Mouse (Mus musculus): Measurements from ENCODE around the gene Slc44a1. TPM values are rescaled to one million over a fixed set of nuclear protein-coding genes. Genes with fewer than 3 reads are reported as not detected.
A peak's percentile ranks its signal among the peaks of the same experiment; 100 is the strongest.

Gene Slc44a1
- total RNA-seq, 2 experiments from 2014 or later: 67.4 to 86.4 TPM

DNA sequence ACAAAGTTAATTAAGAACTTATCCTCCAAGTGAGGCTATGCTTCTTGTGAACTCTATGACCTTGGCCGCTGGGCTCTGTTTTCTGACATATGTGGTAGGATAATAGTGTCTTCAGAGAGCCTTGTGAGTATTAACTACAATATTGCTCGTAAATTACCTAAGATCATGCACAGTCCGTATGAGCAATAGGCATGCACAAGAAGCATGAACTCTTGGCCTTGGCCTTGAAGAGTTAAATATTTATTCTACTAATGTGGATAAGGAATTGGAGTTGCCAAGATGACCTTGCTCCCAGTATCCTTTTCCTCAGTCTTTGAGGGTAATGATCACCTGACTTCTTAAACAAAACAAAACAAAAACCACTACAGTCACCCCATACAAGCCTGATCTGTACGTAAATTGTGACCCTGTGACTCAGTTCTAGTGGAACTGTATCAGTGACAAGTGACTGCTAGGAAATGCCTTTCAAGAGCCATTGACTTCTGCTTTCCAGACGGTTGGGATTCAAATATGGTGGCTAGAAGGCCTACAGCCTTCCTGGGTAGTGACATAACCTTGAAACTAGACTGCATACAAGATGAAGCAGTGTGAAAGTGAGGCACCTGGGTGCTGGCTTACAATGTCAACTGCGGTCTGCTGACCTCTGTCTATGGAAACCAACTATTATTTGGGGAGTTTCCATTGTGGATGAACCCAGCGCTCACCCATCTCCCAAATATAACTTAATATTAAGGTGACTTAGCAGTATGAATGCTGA, 150.7 kb downstream of the Slc44a1 start:
- DNase-seq (ENCODE audit: low spot score in 2 of 2): no peak
- intact Hi-C loops (cut with DNase I): loop anchor here (5.0 to 10.0 kb wide), 3 partner anchors 209 to 556 kb away; no protein-coding TSS in a partner anchor

DNA sequence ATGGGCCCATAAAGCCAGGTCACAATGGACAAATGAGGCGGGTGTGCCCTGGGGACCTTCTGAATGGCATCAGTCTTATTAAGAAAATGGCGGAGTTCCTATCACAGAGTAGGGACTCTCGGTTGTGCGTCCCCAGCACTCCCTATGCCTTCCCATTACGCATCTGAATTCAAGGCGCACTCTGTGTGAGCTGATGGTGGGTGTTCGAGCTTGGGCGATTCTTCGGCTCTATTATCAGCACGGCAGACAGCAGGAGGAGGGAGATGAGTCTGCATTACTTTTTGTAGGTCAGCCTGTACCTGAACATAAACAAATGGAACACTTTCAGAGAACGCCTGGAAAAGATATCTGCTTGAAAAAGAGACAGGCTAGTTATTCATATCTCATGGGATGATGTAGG, 151.3 kb downstream of the Slc44a1 start:
- intact Hi-C loops (cut with DNase I): loop anchor here (5.0 to 10.0 kb wide), 3 partner anchors 209 to 557 kb away; no protein-coding TSS in a partner anchor
- DNase-seq (ENCODE audit: low spot score in 2 of 2): no peak

DNA sequence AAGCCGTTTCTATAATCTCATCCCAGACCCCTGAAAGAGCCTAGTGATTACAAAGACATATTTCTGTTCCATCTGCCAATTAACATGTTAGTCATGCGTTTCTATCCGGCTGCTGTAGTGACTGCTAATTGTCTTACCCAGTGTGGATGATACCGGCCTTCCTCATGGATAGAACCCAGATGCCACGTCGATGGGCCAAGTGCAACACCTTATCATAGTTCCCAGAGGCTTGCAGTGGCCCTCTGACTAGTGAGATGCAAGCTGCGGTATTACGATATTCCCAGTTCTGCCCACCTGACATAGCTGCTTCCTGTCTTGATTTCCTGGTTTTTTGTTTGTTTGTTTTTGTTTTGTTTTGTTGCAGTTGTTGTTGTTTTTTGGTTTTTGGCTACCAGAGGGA, 151.7 kb downstream of the Slc44a1 start:
- intact Hi-C loops (cut with DNase I): loop anchor here (5.0 to 10.0 kb wide), 3 partner anchors 210 to 557 kb away; no protein-coding TSS in a partner anchor
- DNase-seq (ENCODE audit: low spot score in 2 of 2): no peak

DNA sequence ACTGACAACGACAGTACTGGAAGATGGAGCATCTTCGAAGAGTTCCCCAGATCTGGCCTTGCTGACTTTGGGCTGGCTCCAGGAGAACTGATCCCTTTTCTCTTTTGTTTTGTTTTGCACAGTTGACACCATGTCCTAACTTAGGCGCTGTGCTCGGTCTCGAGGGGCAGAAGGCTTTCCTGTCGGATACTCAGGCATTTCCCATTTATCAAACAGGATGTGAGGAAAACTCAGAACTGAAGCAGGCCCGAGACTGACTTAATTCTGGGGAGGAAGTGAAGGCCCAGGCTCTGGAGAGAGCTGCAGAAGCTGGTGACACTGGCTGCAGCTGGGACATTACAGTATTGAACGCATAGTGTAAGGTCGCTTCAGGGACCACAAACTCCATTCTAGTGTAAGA, 152.2 kb downstream of the Slc44a1 start:
- intact Hi-C loops (cut with DNase I): loop anchor here (5.0 to 10.0 kb wide), 3 partner anchors 210 to 558 kb away; no protein-coding TSS in a partner anchor
- no peak for DNase-seq (ENCODE audit: low spot score in 2 of 2)

DNA sequence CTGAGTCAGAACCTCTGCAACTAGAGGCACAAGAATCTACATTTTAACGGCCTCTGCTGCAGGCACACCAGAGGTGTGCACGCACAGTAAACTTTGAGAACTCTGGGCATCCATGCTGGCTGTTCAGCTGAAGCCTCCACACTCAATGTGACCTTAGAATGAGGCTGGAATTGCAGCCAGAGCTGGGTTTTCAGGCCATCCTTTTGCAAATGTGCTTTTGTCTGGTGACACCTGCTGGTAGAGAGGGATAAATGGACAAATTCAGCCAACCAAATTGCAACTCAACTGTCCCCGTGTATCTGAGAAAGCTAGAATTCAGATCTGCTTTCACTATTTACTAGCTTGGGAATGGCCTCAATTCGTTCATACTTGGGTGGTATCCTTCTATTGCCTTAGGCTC, 154.0 kb downstream of the Slc44a1 start:
- intact Hi-C loops (cut with DNase I): loop anchor here (5.0 to 10.0 kb wide), 3 partner anchors 212 to 559 kb away; no protein-coding TSS in a partner anchor
- DNase-seq (ENCODE audit: low spot score in 2 of 2): peak; percentile 46 to 55

DNA sequence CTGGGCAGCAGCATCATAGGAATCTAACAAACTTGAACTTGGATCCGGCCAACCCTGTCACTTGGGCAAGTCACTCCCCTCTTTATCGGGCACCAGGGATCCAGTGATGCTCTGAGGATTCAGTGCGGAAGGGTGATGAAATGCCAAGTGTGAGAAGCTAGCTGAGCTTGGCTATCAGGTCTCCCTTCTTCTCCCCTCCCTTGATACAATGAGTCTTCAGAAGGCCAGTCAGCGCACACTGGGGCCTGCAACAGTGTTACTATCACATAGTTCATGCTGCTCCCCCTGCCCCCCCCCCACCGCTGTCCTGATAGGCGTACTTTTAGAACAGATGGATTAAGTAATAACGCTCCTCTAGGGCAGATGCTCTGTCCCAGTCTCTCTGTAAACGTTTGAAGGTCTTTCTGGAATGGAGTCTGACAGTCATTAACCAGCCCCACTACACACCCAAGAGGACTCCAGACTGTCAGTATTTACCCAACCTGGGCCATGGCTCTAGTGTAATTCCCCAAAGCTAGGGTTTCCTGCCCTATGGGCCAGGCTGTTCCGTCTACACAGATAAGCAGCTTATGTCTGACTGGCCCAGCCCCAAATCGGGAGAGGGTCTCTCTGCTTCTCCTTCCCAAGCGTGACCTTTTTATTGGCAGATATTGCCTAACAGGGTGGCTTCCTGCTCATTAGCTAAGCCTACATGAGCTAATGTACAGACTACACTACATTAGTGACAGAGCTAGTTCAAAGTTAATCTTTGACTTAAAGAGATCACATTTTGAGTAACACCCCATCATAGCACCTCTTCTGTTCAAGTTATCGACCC, 155.2 kb downstream of the Slc44a1 start:
- intact Hi-C loops (cut with DNase I): loop anchor here (10.0 kb wide), 1 partner anchor 561 kb away; no protein-coding TSS in a partner anchor
- no peak for DNase-seq (ENCODE audit: low spot score in 2 of 2)

DNA sequence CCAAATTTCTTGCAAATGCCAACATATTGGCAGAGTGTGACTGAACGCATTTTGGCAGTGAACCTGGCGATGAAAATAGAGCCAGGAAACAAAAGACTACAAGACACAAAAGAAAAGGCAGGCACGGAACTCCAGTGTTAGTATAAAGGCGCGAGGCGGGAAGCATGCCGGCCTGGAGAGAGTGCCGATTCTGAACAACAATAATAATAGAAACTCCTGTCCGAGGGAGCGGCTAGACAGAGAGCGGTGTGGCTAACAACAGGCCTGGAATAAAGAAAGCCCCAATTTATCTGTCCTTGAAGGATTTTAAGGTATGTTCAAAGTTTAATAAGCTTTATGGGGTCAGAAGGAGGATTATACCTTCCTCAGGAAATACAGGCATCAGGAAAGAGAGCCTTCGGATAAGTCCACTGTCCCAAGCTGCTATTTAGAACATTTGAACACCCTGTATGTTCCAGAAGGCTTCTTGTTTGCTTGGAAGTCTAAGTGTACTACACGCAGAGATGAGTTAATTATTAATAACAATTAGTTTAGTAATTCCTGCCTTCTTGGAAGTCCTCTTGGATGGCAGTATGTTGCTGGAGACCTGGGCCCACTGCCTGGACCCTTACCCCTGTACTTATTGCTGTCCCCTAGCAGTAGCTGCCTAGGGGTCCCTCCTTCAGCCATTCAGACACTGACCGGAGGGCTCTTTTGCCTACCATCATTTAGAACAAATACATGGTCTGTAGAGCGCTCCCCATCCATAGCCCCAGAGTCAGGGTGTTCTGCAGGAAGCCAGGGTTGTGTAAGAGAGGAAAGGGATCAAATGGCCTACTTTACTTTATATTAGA, 156.1 kb downstream of the Slc44a1 start:
- intact Hi-C loops (cut with DNase I): loop anchor here (10.0 kb wide), 1 partner anchor 561 kb away; no protein-coding TSS in a partner anchor
- DNase-seq (ENCODE audit: low spot score in 2 of 2): no peak

DNA sequence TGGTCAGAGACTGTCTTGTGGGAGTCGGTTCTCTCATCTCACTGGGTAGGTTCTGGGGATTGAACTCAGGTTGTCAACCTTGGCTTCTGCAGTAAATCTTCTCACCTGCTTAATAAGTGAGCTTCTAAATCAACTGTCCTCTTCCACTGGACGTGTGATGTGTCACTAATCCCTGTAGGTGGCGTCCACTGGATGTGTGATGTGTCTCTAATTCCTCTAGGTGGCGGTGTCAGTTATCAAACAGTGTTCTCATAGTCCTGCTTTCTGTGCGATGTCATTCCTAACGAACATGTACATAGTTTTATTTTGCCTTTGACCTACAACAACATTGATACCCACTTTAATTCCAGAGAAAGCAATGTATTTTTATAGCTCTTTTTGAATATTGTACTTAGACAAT, 160.2 kb downstream of the Slc44a1 start:
- intact Hi-C loops (cut with DNase I): no loop called here
- DNase-seq (ENCODE audit: low spot score in 2 of 2): no peak

DNA sequence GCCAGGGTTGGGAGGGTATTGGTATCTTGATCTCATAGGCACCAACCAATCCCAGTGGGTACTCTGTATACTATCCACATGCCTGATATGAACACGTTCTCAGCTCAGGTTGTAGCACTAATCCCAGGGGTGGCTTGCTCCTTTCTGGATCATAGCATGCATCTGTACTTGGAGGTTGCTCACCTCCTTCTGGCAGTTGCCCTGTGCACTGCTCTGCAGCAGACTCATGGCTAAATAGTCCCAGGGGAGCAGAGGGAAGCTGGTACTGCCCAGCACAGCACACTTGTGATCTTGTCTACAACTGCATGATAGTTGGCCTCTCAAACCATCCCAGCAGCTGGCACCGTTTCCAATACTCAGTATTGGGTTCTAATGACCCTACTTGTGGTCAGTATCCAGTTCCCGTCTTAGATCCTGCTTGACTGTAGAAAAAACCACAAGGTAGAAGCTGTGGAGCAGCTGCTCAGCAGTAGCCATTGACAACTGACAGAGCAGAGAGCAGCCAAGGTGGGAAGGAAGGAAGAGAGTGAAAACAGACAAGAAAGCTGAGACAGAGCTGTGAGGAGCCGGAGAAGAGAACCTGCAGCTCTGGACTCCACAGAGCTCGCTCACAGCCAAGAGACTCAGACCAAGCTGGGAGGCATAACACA, 174.5 kb downstream of the Slc44a1 start:
- intact Hi-C loops (cut with DNase I): no loop called here
- DNase-seq (ENCODE audit: low spot score in 2 of 2): no peak

DNA sequence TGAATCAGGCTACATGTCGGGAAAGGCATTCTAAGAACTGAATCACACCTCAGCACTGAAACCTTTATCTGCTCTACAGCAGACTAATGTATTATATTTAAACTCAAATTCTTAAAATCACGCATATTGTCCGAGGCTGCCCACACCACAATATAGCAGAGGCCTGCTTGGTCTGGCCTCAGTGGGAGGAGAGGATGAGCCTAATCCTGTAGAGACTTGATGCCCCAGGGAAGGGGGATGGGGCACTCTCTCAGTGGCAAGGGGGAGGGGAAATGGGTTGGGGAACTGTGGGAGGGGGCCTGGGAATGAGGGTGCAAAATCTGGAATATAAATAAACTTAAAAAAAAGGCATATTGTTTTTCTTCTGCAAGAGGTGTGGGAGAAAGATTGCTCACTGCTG, 177.8 kb downstream of the Slc44a1 start:
- intact Hi-C loops (cut with DNase I): no loop called here
- no peak for DNase-seq (ENCODE audit: low spot score in 2 of 2)

DNA sequence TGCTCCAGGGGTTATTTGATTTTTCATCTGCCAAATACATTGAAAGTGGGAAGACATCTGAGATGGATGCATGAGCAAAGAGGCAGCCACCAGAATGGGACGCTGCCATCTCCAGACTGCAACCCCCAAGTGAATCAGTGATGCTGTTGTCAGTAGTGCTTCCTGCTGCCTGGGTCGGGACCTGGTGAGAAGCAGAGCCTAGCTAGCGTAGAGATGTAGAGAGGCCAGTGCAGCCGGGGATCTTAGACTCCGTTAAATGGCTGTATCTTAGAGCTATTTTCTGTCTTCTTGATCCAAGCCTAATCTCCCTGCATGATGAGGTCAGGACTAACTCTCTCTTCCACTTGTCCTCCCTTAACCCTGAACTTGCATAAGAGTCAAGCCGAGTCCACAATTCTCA, 179.9 kb downstream of the Slc44a1 start:
- no peak for DNase-seq (ENCODE audit: low spot score in 2 of 2)
- intact Hi-C loops (cut with DNase I): no loop called here

DNA sequence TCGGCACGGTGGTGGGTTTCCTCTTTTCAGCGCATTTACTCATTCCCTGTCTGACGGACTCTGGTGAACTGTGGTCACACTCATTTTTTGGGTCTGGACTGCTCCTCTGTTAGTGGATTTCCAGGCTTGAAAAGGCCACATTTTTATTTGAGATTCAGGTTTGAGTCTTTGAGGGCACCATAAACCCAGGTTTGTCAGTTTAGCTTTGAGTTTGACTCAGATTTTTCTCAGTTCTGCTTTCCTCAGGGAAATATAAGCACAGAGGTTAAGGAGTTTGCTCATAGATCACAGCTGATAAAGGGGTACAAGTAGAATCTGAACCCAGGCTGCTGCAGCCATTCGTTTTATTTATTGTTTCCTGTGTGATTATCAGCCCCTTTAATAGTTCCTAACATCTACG, 180.9 kb downstream of the Slc44a1 start:
- no peak for DNase-seq (ENCODE audit: low spot score in 2 of 2)
- intact Hi-C loops (cut with DNase I): no loop called here

DNA sequence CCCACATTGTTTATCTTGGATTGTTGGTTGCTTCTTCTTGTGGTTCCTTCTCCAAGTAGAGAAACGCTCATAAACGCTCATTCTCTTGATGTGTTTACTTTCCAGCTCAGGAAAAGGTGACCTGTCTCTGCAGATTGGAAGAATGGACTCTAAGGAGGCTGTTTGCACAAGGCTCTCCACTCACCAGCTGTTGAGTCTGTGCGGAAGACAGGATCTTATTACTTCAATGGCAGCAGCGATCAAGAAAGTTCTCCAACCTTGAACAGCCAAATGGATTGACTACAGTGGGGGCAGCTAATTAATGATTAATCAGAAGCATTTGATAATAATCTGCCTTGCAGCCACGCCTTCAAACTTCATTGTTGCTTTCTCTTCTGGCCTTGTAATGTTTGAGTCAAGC, 181.3 kb downstream of the Slc44a1 start:
- intact Hi-C loops (cut with DNase I): no loop called here
- DNase-seq (ENCODE audit: low spot score in 2 of 2): no peak

DNA sequence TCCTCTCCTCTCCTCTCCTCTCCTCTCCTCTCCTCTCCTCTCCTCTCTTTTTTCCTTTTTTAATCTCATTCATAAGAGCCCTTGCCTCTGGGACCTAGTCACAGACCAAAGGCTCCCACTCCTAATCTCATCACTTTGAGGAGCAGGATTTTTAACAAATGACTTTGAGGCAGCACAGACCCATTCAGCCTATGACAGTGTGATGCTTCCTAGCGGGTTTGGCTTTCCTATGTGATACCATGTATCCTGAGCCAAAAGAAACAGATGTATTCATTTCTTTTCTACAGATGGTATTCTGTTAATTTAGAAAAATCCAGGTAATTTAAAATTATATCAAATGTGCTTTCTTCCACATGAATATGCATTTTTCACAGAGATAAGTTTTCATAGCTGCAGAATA, 183.5 kb downstream of the Slc44a1 start:
- intact Hi-C loops (cut with DNase I): no loop called here
- DNase-seq (ENCODE audit: low spot score in 2 of 2): no peak

DNA sequence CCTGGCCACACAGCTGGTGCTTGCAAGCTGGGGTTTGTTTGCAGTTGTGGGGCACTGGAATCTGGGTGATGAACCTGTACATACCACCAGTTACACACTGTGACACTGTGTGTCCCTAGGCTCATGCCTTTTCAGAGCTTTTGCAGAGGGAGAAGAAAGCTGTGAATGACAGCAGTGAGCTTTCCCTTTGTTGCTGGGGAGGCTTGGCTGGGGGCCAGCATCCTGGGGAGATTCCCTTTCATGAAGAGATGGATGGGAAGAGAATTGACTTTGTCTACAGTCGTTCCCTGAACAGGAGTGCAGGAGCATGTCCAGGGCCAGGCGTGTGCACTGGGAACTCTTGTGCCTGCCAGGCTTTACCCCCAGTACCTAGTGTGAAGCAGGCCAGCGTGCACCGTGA, 184.6 kb downstream of the Slc44a1 start:
- intact Hi-C loops (cut with DNase I): no loop called here
- no peak for DNase-seq (ENCODE audit: low spot score in 2 of 2)

DNA sequence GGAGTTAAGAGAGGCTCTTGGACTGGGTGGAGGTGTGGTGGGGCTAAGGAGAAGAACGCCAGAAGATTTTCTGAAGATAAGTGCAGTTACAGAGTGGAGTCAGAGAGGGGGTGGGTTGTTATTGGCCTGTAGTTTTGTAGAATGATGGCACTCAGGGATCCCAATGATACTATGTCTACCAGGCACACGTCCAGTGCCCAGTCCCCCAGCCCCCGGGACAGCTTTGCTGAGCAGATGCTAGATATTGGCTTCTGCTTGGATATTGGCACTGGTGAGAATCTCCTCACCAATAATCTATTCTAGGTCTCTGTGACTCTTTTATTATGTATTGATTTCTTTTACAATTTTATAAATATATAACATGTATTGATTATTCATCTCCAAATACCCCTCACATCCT, 185.1 kb downstream of the Slc44a1 start:
- DNase-seq (ENCODE audit: low spot score in 2 of 2): no peak
- intact Hi-C loops (cut with DNase I): no loop called here

DNA sequence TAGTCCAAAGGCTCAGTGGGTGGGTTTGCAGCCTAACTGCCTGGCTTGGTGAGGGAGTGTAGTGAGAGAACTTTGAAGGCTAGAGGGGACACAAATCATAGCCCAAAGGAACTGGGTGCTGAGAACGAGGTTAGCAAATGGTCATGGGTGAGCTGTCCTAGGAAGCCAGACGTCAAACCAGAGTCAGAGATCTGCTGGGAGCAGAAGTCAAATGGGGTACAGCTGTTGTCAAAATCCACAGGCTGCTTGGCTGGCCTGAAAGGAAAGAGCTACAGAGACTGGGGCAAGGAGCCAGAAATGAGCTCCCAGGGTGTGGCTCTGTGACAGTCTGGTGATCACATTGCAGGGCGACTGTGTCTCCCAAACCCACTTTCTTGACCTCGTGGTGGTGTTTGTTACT, 188.7 kb downstream of the Slc44a1 start:
- intact Hi-C loops (cut with DNase I): no loop called here
- no peak for DNase-seq (ENCODE audit: low spot score in 2 of 2)

DNA sequence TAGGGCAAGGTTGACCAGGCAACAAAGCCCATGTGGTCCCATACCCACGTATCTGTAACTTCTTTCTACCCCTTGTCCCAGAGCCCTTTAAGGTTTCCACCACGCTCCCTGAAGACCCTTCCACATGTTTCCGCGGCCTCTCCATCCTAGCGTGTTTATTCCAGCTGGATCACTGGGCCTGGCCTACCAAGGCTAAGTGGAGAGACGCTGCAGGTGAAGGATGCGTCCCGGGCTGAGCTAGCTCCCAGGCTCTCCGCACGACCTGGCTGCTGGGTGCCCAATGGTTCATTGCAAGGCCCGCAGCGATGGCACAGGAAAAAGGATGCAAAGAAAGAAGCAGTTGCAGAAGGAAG, 190.7 kb downstream of the Slc44a1 start:
- intact Hi-C loops (cut with DNase I): no loop called here
- DNase-seq (ENCODE audit: low spot score in 2 of 2): peak in 1 of 2 experiments; percentile 13

DNA sequence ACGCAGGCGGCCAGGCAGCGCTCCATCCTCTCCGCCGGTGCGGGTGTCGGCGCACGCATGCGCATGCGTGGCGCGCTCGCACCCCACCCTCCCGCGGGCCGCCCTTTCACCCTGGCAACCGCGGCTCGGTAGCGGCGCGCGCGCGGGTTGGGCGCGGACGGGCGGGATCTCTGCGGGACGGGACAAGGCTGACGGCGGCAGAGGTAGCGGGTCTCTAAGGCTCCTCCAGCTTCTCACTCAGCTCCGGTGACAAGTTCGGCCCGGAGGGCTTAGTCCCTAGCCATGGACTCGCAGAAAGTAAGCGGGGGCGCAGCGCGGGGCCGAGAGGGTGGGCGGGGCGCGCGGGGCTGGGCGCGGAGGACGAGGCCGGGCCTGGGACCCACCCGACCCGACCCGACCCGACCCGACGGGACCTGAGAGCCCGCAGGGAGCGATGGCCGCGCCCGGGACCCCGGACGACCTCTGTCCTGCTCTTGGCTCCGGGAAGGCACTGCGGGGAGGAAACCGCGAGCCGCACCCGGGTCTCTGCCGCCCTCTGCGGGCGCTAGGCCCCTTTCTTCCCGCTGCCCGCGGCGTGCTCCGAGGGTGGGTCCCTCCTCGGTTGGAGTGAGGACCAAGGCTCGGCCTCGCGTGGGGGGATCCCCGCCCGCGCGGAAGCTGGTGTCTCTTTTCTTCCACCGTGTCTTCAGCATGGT, 191.2 kb downstream of the Slc44a1 start, which contains the start of gene Fsd1l:
Gene Fsd1l, plus strand, starts transcription at position 156 of the 695 bp plus-strand sequence.
- DNase-seq (ENCODE audit: low spot score in 2 of 2): peak; percentile 81 to 85
- intact Hi-C loops (cut with DNase I): no loop called here
